Mouse (Mus musculus) adipose tissue, adult 10 weeks (tissue): ENCODE data around the gene Pabpc6. TPM values are rescaled to one million over a fixed set of nuclear protein-coding genes. Genes with fewer than 3 reads are reported as not detected.

ENCODE experiments used
- polyA plus RNA-seq: library from polyadenylated mRNA; stranded (reverse); fragments of 350-450 nt; fragmentation: Illumina TruSeq; extraction: RNeasy Lipid Tissue Mini Kit (QIAGEN cat#74804); gene quantifications from one replicate; pipeline ENCODE4 v1.2.3, GENCODE M21; 2014; ENCODE audit warnings: low read depth, low replicate concordance

Gene Pabpc6
- polyA plus RNA-seq, result 4.8 TPM

GRCm38 (mm10) chr17:9669283-9669905 lies at the start of gene Pabpc6:
TSS of gene Pabpc6 (minus strand) at chr17:9669717.

Other genes starting within 250 kb of the Pabpc6 start
- not detected for gene Gm17728, start 247.7 kb downstream of the Pabpc6 start, polyA plus RNA-seq